Mouse (Mus musculus): ENCODE results near the gene Vgll4. TPM values are rescaled to one million over a fixed set of nuclear protein-coding genes. Genes with fewer than 3 reads are reported as not detected.

Gene Vgll4
- polyA plus RNA-seq, 1 experiment from 2014 or later, result 54.8 TPM

DNA sequence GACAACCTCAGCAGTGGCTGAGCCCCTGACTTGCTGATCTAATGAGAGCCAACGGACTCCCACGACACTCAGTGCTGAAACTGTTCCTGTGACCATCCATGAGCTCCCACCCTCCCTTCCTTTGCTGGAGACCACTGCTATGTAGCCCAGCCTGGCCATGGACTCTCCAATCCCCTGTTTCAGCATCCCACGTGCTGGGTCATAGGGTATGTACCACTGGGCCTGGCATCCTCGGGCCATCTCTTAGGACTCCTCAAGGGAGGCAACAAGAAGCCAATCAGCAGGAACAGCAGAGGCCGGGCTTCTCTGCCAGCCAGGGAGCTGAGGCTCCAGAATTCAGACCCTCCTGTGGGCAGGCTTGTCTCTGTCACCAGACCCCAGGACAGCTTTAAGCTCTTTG, 87.6 kb downstream of the Vgll4 start:
- ATAC-seq (ENCODE audit: low FRiP score) (no peak), DNase-seq (ENCODE audit: low spot score, missing footprints) (peak; percentile 92)
- Histone ChIP-seq H3K27me3 (ENCODE audit: control insufficient read depth, insufficient read depth, low read length) (no peaks in the 10 kb centered on the region), H3K9ac (ENCODE audit: low read length) (peak overlapping the region; percentile 63), H3K36me3 (ENCODE audit: control insufficient read depth, insufficient read depth, low read length) (peaks cover 3% of the 10 kb centered on the region), H3K4me1 (ENCODE audit: control insufficient read depth, insufficient read depth, low read length) (peaks cover 47% of the 10 kb centered on the region), H3K27ac (ENCODE audit: low read depth, low read length) (peak overlapping the region; percentile 94), H3K9me3 (ENCODE audit: control insufficient read depth, low read length) (no peaks in the 10 kb centered on the region), H3K4me3 (ENCODE audit: low read depth, low read length) (no peak overlapping the region), H3K4me2 (no peak overlapping the region; the same call in 1 of the 2 replicates)
- WGBS, result 45% methylated on average over 5 of the region's 5 CpGs

- Histone ChIP-seq H3K4me1 (ENCODE audit: control insufficient read depth, insufficient read depth, low read length) (peaks cover 57% of the 10 kb centered on the region), H3K36me3 (ENCODE audit: control insufficient read depth, insufficient read depth, low read length) (peaks cover under 1% of the 10 kb centered on the region; the same call in 1 of the 2 replicates), H3K4me2 (no peak overlapping the region), H3K4me3 (ENCODE audit: low read depth, low read length) (no peak overlapping the region), H3K27ac (ENCODE audit: low read depth, low read length) (no peak overlapping the region), H3K9ac (ENCODE audit: low read length) (no peak overlapping the region), H3K27me3 (ENCODE audit: control insufficient read depth, insufficient read depth, low read length) (no peaks in the 10 kb centered on the region), H3K9me3 (ENCODE audit: control insufficient read depth, low read length) (no peaks in the 10 kb centered on the region)
- DNase-seq (ENCODE audit: low spot score, missing footprints) (no peak), ATAC-seq (ENCODE audit: low FRiP score) (no peak)
- 88% methylated on average over 4 of the region's 4 CpGs for WGBS
Observed at GRCm38 (mm10) chr6:114880798-114881197, 89.0 kb downstream of the Vgll4 start.

- 88% methylated on average over 19 of the region's 19 CpGs for WGBS
Observed at GRCm38 (mm10) chr6:114878841-114879520, 90.8 kb downstream of the Vgll4 start.

DNA sequence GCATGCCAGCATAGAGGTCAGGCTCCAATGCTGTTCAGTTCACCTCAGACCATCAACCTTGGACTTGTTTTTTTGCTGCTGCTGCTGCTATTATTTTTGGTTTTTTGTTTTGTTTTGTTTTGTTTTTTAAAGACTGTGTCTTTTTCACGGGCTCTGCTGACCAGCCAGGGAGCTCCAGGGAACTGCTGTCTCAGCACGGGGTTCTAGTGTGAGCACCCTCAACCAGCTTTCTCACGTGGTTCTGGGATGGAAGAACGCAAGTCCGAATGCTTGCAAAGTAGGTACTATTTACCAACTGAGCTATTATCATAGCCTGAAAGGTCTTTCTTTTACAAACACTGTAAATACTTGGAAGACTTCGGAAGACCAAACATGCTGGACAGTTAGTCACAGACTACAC, 93.2 kb downstream of the Vgll4 start:
- H3K27ac ChIP-seq (ENCODE audit: low read depth, low read length), result no peak overlapping the region; the same call in 1 of the 2 replicates
- 78% methylated on average over 6 of the region's 6 CpGs for WGBS
- peak overlapping the region; percentile 47; the same call in 1 of the 2 replicates for H3K9ac ChIP-seq (ENCODE audit: low read length)
- H3K4me3 ChIP-seq (ENCODE audit: low read depth, low read length), result no peak overlapping the region
- no peaks in the 10 kb centered on the region for H3K36me3 ChIP-seq (ENCODE audit: control insufficient read depth, insufficient read depth, low read length)
- H3K4me2 ChIP-seq, result no peak overlapping the region
- ATAC-seq (ENCODE audit: low FRiP score), result no peak
- no peaks in the 10 kb centered on the region for H3K9me3 ChIP-seq (ENCODE audit: control insufficient read depth, low read length)
- peaks cover 58% of the 10 kb centered on the region for H3K4me1 ChIP-seq (ENCODE audit: control insufficient read depth, insufficient read depth, low read length)
- no peak for DNase-seq (ENCODE audit: low spot score, missing footprints)
- H3K27me3 ChIP-seq (ENCODE audit: control insufficient read depth, insufficient read depth, low read length), result no peaks in the 10 kb centered on the region

More at GRCm38 (mm10) chr6:114878841-114879520, 90.8 kb downstream of the Vgll4 start:
- no peak overlapping the region for H3K9ac ChIP-seq (ENCODE audit: low read length)
- H3K4me1 ChIP-seq (ENCODE audit: control insufficient read depth, insufficient read depth, low read length), result peaks cover 73% of the 10 kb centered on the region
- ATAC-seq (ENCODE audit: low FRiP score), result no peak
- no peak overlapping the region for H3K4me2 ChIP-seq
- no peak overlapping the region for H3K27ac ChIP-seq (ENCODE audit: low read depth, low read length)
- H3K4me3 ChIP-seq (ENCODE audit: low read depth, low read length), result no peak overlapping the region
- no peaks in the 10 kb centered on the region for H3K27me3 ChIP-seq (ENCODE audit: control insufficient read depth, insufficient read depth, low read length)
- H3K9me3 ChIP-seq (ENCODE audit: control insufficient read depth, low read length), result no peaks in the 10 kb centered on the region
- no peak for DNase-seq (ENCODE audit: low spot score, missing footprints)
- no peaks in the 10 kb centered on the region for H3K36me3 ChIP-seq (ENCODE audit: control insufficient read depth, insufficient read depth, low read length)

- Histone ChIP-seq H3K4me3 (ENCODE audit: low read depth, low read length) (no peak overlapping the region), H3K9ac (ENCODE audit: low read length) (peak overlapping the region; percentile 47), H3K27ac (ENCODE audit: low read depth, low read length) (peak overlapping the region; percentile 84), H3K36me3 (ENCODE audit: control insufficient read depth, insufficient read depth, low read length) (no peaks in the 10 kb centered on the region), H3K4me1 (ENCODE audit: control insufficient read depth, insufficient read depth, low read length) (peaks cover 56% of the 10 kb centered on the region), H3K9me3 (ENCODE audit: control insufficient read depth, low read length) (no peaks in the 10 kb centered on the region), H3K4me2 (no peak overlapping the region), H3K27me3 (ENCODE audit: control insufficient read depth, insufficient read depth, low read length) (no peaks in the 10 kb centered on the region)
- DNase-seq (ENCODE audit: low spot score, missing footprints), result peak; percentile 91
- ATAC-seq (ENCODE audit: low FRiP score), result no peak
- 23% methylated on average over 4 of the region's 4 CpGs for WGBS
Observed at GRCm38 (mm10) chr6:114876033-114876432, 93.8 kb downstream of the Vgll4 start.

- no peaks in the 10 kb centered on the region for H3K27me3 ChIP-seq (ENCODE audit: control insufficient read depth, insufficient read depth, low read length)
- peak overlapping the region; percentile 72 for H3K4me2 ChIP-seq
- no peaks in the 10 kb centered on the region for H3K9me3 ChIP-seq (ENCODE audit: control insufficient read depth, low read length)
- WGBS, result under 1% methylated on average over 18 of the region's 18 CpGs
- H3K36me3 ChIP-seq (ENCODE audit: control insufficient read depth, insufficient read depth, low read length), result no peaks in the 10 kb centered on the region
- H3K27ac ChIP-seq (ENCODE audit: low read depth, low read length), result peak overlapping the region; percentile 84
- H3K9ac ChIP-seq (ENCODE audit: low read length), result peak overlapping the region; percentile 74
- peak; percentile 99 for DNase-seq (ENCODE audit: low spot score, missing footprints)
- H3K4me1 ChIP-seq (ENCODE audit: control insufficient read depth, insufficient read depth, low read length), result peaks cover 51% of the 10 kb centered on the region
- ATAC-seq (ENCODE audit: low FRiP score), result peak; percentile 85
- H3K4me3 ChIP-seq (ENCODE audit: low read depth, low read length), result peak overlapping the region; percentile 40
Observed at GRCm38 (mm10) chr6:114875018-114875558, 94.7 kb downstream of the Vgll4 start.

- peak overlapping the region; percentile 40 for H3K4me3 ChIP-seq (ENCODE audit: low read depth, low read length)
- H3K9ac ChIP-seq (ENCODE audit: low read length), result peak overlapping the region; percentile 74
- WGBS, result 8% methylated on average over 19 of the region's 19 CpGs
- peaks cover 50% of the 10 kb centered on the region for H3K4me1 ChIP-seq (ENCODE audit: control insufficient read depth, insufficient read depth, low read length)
- DNase-seq (ENCODE audit: low spot score, missing footprints), result peak; percentile 92
- ATAC-seq (ENCODE audit: low FRiP score), result peak; percentile 75
- no peaks in the 10 kb centered on the region for H3K36me3 ChIP-seq (ENCODE audit: control insufficient read depth, insufficient read depth, low read length)
- H3K27ac ChIP-seq (ENCODE audit: low read depth, low read length), result peak overlapping the region; percentile 84
- no peaks in the 10 kb centered on the region for H3K27me3 ChIP-seq (ENCODE audit: control insufficient read depth, insufficient read depth, low read length)
- H3K9me3 ChIP-seq (ENCODE audit: control insufficient read depth, low read length), result no peaks in the 10 kb centered on the region
- H3K4me2 ChIP-seq, result peak overlapping the region; percentile 72
Observed at GRCm38 (mm10) chr6:114874138-114874928, 95.5 kb downstream of the Vgll4 start.

- peak overlapping the region; percentile 84; the same call in 1 of the 2 replicates for H3K27ac ChIP-seq (ENCODE audit: low read depth, low read length)
- WGBS, result 83% methylated on average over 3 of the region's 3 CpGs
- no peak for ATAC-seq (ENCODE audit: low FRiP score)
- H3K4me3 ChIP-seq (ENCODE audit: low read depth, low read length), result peak overlapping the region; percentile 40
- H3K9ac ChIP-seq (ENCODE audit: low read length), result peak overlapping the region; percentile 74
- H3K9me3 ChIP-seq (ENCODE audit: control insufficient read depth, low read length), result no peaks in the 10 kb centered on the region
- no peak for DNase-seq (ENCODE audit: low spot score, missing footprints)
- no peaks in the 10 kb centered on the region for H3K36me3 ChIP-seq (ENCODE audit: control insufficient read depth, insufficient read depth, low read length)
- no peaks in the 10 kb centered on the region for H3K27me3 ChIP-seq (ENCODE audit: control insufficient read depth, insufficient read depth, low read length)
- H3K4me2 ChIP-seq, result peak overlapping the region; percentile 72
- peaks cover 48% of the 10 kb centered on the region for H3K4me1 ChIP-seq (ENCODE audit: control insufficient read depth, insufficient read depth, low read length)
Observed at GRCm38 (mm10) chr6:114873808-114874137, 96.0 kb downstream of the Vgll4 start.

All from midbrain, embryonic 11.5 days (tissue).